Comparison of ENCODE assay signal across 11 mouse cellular contexts in the genomic region with DNA sequence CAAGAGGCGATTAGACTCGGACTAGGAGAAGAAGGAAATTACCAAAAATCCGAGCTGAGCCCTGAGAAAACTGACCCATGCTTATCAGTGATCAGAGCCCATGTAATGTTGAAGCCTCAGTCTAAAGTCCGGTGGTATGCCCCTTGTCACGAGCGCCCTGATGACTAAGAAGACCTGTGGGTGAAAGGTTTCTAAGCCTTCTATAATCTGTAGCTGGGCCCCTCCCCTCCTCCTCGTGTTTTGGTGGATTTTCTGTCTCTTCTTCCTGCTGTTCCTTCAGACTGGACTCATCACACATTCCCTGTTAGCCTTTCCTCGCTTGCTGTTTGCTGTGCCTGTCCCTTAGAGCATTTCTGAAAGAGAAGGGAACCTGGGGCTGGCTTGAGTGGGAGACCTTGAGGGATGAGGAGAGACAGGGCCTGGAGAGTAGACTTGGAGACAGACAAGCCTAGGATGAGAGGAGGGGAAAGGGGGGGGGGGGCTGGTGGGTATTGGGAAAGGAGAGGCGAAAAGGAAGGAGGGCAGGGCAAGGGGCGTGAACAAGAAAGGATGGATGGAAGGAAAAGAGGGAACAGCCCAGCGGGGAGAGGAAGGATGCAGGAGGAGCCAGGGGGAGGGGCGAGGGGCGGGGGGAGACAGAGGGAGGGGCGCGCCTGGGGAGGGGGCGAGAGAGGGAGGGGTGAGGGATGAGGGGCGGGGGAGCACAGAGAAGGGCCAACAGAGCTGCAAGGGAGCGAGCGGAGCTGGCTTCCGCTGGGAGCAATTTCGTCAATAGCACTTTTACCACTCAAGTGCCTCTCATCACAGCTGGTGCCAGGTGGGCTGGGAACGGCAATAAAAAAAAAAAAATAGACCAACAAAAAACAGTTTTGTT.
A peak's percentile ranks its signal among the peaks of the same experiment; 100 is the strongest.
DNase-seq lines count a peak whose midpoint lies in the region; ATAC-seq and TF ChIP-seq lines count a peak whose summit lies in the region.
"Had no signal": no experiment of that assay in that cellular context is flagged by ENCODE, and none has a peak within 500 bp of the region (broad histone marks: within the 10 kb centered on the region; RNA-seq: fewer than 3 reads in every experiment).

No protein-coding gene starts in this region.

- peaks cover 2% of the 10 kb centered on the region; the same call in 1 of the 2 replicates for H3K9me3 ChIP-seq in liver, postnatal 0 days (ENCODE audit: low read length)
- H3K9me3 ChIP-seq in forebrain, embryonic 14.5 days (replicated peaks; ENCODE audit: control insufficient read depth, low read length) = no peaks in the 10 kb centered on the region
- H3K9me3 ChIP-seq in limb, embryonic 12.5 days = peaks cover 17% of the 10 kb centered on the region
- H3K9me3 ChIP-seq in neural tube, embryonic 15.5 days (replicated peaks) = no peaks in the 10 kb centered on the region
- H3K9me3 ChIP-seq: liver, embryonic 15.5 days had no signal

- 23% methylated on average over 19 of the region's 22 CpGs for WGBS in liver, postnatal 0 days (ENCODE audit: insufficient replicate concordance)
- WGBS in forebrain, embryonic 14.5 days = 17% methylated on average over 19 of the region's 22 CpGs
- 16% methylated on average over 15 of the region's 22 CpGs for WGBS in limb, embryonic 12.5 days
- 18% methylated on average over 16 of the region's 22 CpGs for WGBS in neural tube, embryonic 15.5 days

- TF ChIP-seq CTCF in liver, postnatal 0 days (IDR thresholded peaks at IDR 0.05; ENCODE audit: low read depth) = no peak

- no peak for TF ChIP-seq EP300 in liver, postnatal 0 days (IDR thresholded peaks at IDR 0.05; ENCODE audit: low read depth)

- no peak for ATAC-seq in liver, postnatal 0 days
- peak; percentile 72 for ATAC-seq in forebrain, embryonic 14.5 days
- no peak for ATAC-seq in limb, embryonic 12.5 days (ENCODE audit: insufficient number of reproducible peaks, insufficient read depth, low FRiP score, low TSS enrichment, low read depth)
- peak; percentile 55 for ATAC-seq in neural tube, embryonic 15.5 days (ENCODE audit: low FRiP score)

- no peak overlapping the region for H3K4me2 ChIP-seq in liver, postnatal 0 days (ENCODE audit: low read depth, low read length)
- peak overlapping the region; percentile 26 for H3K4me2 ChIP-seq in forebrain, embryonic 14.5 days (ENCODE audit: low read length)
- H3K4me2 ChIP-seq in limb, embryonic 12.5 days = peak overlapping the region; percentile 31
- peak overlapping the region; percentile 46 for H3K4me2 ChIP-seq in neural tube, embryonic 15.5 days
- H3K4me2 ChIP-seq: liver, embryonic 15.5 days had no signal

- no peaks in the 10 kb centered on the region for H3K4me1 ChIP-seq in liver, postnatal 0 days (ENCODE audit: insufficient read depth)
- H3K4me1 ChIP-seq in forebrain, embryonic 14.5 days (ENCODE audit: control insufficient read depth, insufficient read depth, low read length) = peaks cover 6% of the 10 kb centered on the region
- H3K4me1 ChIP-seq in limb, embryonic 12.5 days (replicated peaks) = peaks cover 33% of the 10 kb centered on the region
- H3K4me1 ChIP-seq in neural tube, embryonic 15.5 days = peaks cover 15% of the 10 kb centered on the region
- H3K4me1 ChIP-seq: liver, embryonic 15.5 days had no signal

- no peak overlapping the region for H3K9ac ChIP-seq in liver, postnatal 0 days (replicated peaks)
- no peak overlapping the region for H3K9ac ChIP-seq in forebrain, embryonic 14.5 days (ENCODE audit: low read length)
- no peak overlapping the region for H3K9ac ChIP-seq in limb, embryonic 12.5 days (replicated peaks)
- no peak overlapping the region for H3K9ac ChIP-seq in neural tube, embryonic 15.5 days (replicated peaks)
- H3K9ac ChIP-seq: liver, embryonic 15.5 days had no signal

- no peak overlapping the region for H3K4me3 ChIP-seq in liver, postnatal 0 days (ENCODE audit: low read depth, low read length)
- no peak overlapping the region for H3K4me3 ChIP-seq in forebrain, embryonic 14.5 days (ENCODE audit: low read depth, low read length)
- no peak overlapping the region for H3K4me3 ChIP-seq in limb, embryonic 12.5 days (replicated peaks)
- H3K4me3 ChIP-seq in neural tube, embryonic 15.5 days (replicated peaks) = no peak overlapping the region
- H3K4me3 ChIP-seq: erythroblast, embryonic 14.5 days; liver, embryonic 15.5 days had no signal

- no peaks in the 10 kb centered on the region for H3K36me3 ChIP-seq in liver, postnatal 0 days (replicated peaks; ENCODE audit: insufficient read depth, low read length)
- no peaks in the 10 kb centered on the region for H3K36me3 ChIP-seq in forebrain, embryonic 14.5 days (ENCODE audit: control insufficient read depth, insufficient read depth, low read length)
- no peaks in the 10 kb centered on the region for H3K36me3 ChIP-seq in limb, embryonic 12.5 days
- no peaks in the 10 kb centered on the region for H3K36me3 ChIP-seq in neural tube, embryonic 15.5 days
- H3K36me3 ChIP-seq: liver, embryonic 15.5 days had no signal

- no peak overlapping the region for H3K27ac ChIP-seq in liver, postnatal 0 days (ENCODE audit: low read depth)
- no peak overlapping the region for H3K27ac ChIP-seq in forebrain, embryonic 14.5 days (ENCODE audit: low read depth, low read length)
- H3K27ac ChIP-seq in limb, embryonic 12.5 days = peak overlapping the region; percentile 64
- H3K27ac ChIP-seq in neural tube, embryonic 15.5 days (replicated peaks) = no peak overlapping the region
- H3K27ac ChIP-seq: liver, embryonic 15.5 days had no signal

- peak; percentile 17 for DNase-seq in liver
- no peak for DNase-seq in liver, postnatal 0 days
- DNase-seq in forebrain, embryonic 14.5 days (ENCODE audit: low spot score) = peak; percentile 67
- DNase-seq in adrenal gland, postnatal 25 days = no peak
- no peak for DNase-seq in right cerebral cortex, postnatal 14 days
- no peak for DNase-seq in cerebellum, adult 11-12 months
- DNase-seq: heart, postnatal 10 days had no signal

- no peaks in the 10 kb centered on the region for H3K27me3 ChIP-seq in liver, postnatal 0 days (ENCODE audit: insufficient read depth, low read length)
- no peaks in the 10 kb centered on the region for H3K27me3 ChIP-seq in forebrain, embryonic 14.5 days (replicated peaks; ENCODE audit: control insufficient read depth, insufficient read depth, low read length)
- H3K27me3 ChIP-seq in limb, embryonic 12.5 days = no peaks in the 10 kb centered on the region
- peaks cover 6% of the 10 kb centered on the region; the same call in 1 of the 2 replicates for H3K27me3 ChIP-seq in neural tube, embryonic 15.5 days (replicated peaks)
- H3K27me3 ChIP-seq: liver, embryonic 15.5 days had no signal

Comparison
In these comparisons a context has a peak if more than half of its experiments do, and no peak if none do; other contexts are left out.
1. DNase-seq: peak in liver (single experiment) and forebrain, embryonic 14.5 days (single experiment); none in liver, postnatal 0 days (single experiment), adrenal gland, postnatal 25 days (single experiment), right cerebral cortex, postnatal 14 days (single experiment) and cerebellum, adult 11-12 months (single experiment).
2. ATAC-seq: peak in forebrain, embryonic 14.5 days (single experiment) and neural tube, embryonic 15.5 days (single experiment); none in liver, postnatal 0 days (single experiment) and limb, embryonic 12.5 days (single experiment).